Mouse (Mus musculus): ENCODE results near the gene Camk1d. TPM values are rescaled to one million over a fixed set of nuclear protein-coding genes. Genes with fewer than 3 reads are reported as not detected.
A peak's percentile ranks its signal among the peaks of the same experiment; 100 is the strongest.
"Not testable (repeated sequence)": the region's sequence is repeated elsewhere in the genome, so short reads cannot be mapped to it uniquely, and the experiment has no call there.

Camk1d gene
- polyA plus RNA-seq, 1 experiment from 2014 or later, result 2.0 TPM

DNA sequence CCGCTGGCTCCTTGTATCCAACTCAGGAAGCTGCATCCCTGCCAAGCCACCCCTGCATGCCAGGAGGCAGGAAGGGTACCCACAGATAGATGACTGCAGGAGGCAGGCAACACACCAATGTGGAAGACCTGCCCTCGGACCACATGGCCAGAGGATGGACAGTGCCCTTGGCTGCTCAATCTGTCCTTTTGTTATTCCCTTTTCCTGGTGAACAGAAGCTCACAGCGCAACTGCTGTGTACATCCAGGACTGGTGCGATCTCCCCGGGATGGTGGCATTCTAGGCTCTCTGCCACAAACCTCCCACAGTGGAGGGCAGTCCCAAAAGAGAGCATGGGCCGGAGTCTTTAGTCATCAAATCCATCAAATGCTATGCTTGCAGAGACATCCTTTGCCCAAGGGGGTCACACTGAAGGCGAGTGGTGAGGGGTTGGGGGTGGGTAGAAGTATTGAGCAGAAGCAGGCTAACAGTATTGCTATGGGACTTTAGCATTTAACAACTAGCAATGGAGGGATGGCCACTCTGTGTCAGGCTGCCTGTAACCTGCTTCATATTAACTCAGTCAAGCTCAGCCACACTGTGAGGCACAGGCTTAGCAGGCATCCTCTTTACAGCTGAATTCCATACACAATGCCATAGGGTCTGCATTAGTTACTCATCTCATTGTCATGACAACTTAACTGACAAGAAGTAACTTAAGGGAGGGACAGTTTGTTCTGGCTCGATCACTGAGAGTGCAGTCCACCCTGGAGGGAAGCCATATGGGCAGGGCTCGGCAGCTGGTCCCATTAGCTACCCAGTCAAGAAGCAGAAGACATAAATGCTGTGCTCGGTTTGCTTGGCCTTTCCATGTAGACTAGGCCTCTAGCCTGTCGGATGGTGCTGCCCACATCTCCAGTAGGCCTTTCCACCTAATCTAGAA is 106.1 kb downstream of the Camk1d start:
- no peaks in the 10 kb centered on the region for H3K36me3 ChIP-seq (replicated peaks; ENCODE audit: insufficient read depth, low read length)
- H3K9me3 ChIP-seq (ENCODE audit: low read length), result no peaks in the 10 kb centered on the region
- H3K27me3 ChIP-seq (ENCODE audit: insufficient read depth, low read length), result no peaks in the 10 kb centered on the region
- H3K9ac ChIP-seq (replicated peaks), result no peak overlapping the region
- no peak overlapping the region for H3K4me2 ChIP-seq (ENCODE audit: low read depth, low read length)
- no peak overlapping the region for H3K27ac ChIP-seq (ENCODE audit: low read depth)
- TF ChIP-seq CTCF (IDR thresholded peaks at IDR 0.05; ENCODE audit: low read depth) (no peak), EP300 (IDR thresholded peaks at IDR 0.05; ENCODE audit: low read depth) (no peak)
- H3K4me3 ChIP-seq (ENCODE audit: low read depth, low read length), result no peak overlapping the region
- 82% methylated on average over 11 of the region's 11 CpGs for WGBS (ENCODE audit: insufficient replicate concordance)
- no peak for ATAC-seq
- peaks cover 8% of the 10 kb centered on the region; the same call in 1 of the 2 replicates for H3K4me1 ChIP-seq (ENCODE audit: insufficient read depth)
- DNase-seq, result no peak

DNA sequence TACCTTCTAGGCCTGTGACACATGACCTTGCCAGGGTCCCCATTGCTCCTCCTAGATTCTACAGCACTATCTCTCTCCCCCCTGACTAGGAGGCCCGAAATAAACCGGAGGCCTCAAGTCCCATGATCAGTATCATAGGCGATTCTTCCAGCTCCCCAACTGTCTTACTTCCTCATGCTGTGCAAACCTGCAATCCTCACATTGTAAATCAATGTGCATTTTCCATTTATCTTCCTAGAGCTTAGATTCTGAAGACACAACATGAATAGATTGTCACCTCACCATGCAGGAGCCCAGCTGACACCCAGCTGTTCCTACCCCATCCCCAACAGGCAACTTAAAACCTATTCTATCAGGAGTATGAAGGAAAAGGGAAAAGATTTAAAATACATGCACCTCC is 108.5 kb downstream of the Camk1d start:
- H3K4me1 ChIP-seq (ENCODE audit: insufficient read depth), result peaks cover 10% of the 10 kb centered on the region
- no peak overlapping the region for H3K27ac ChIP-seq (ENCODE audit: low read depth)
- no peak overlapping the region for H3K9ac ChIP-seq (replicated peaks)
- no peak overlapping the region for H3K4me2 ChIP-seq (ENCODE audit: low read depth, low read length)
- no peaks in the 10 kb centered on the region for H3K27me3 ChIP-seq (ENCODE audit: insufficient read depth, low read length)
- no peak overlapping the region for H3K4me3 ChIP-seq (ENCODE audit: low read depth, low read length)
- ATAC-seq (no peak), DNase-seq (no peak)
- no peaks in the 10 kb centered on the region for H3K36me3 ChIP-seq (replicated peaks; ENCODE audit: insufficient read depth, low read length)
- WGBS (ENCODE audit: insufficient replicate concordance), result 31% methylated on average over 3 of the region's 3 CpGs
- no peaks in the 10 kb centered on the region for H3K9me3 ChIP-seq (ENCODE audit: low read length)
- TF ChIP-seq EP300 (IDR thresholded peaks at IDR 0.05; ENCODE audit: low read depth) (no peak), CTCF (IDR thresholded peaks at IDR 0.05; ENCODE audit: low read depth) (no peak)

DNA sequence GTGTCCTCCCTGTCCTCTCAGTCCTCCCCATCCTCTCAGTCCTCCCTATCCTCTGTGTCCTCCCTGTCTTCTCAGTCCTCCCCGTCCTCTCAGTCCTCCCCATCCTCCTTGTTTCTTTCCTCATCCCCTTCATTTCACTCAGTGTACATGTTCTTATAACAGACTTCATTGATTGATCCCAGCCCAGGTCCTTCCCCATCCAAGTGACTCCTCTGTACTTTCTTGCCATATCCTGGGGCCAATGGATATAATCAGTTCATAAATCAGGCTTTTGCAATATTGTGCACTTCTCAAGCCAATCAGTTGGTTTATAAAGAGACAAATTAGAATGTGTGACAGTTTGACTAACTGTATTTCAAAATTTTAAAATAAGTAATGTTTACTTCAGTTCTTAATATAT is 112.3 kb downstream of the Camk1d start:
- Histone ChIP-seq H3K36me3 (replicated peaks; ENCODE audit: insufficient read depth, low read length) (no peaks in the 10 kb centered on the region), H3K9ac (replicated peaks) (no peak overlapping the region), H3K27me3 (ENCODE audit: insufficient read depth, low read length) (no peaks in the 10 kb centered on the region), H3K4me2 (ENCODE audit: low read depth, low read length) (no peak overlapping the region), H3K4me1 (ENCODE audit: insufficient read depth) (peaks cover 21% of the 10 kb centered on the region), H3K4me3 (ENCODE audit: low read depth, low read length) (no peak overlapping the region), H3K9me3 (ENCODE audit: low read length) (no peaks in the 10 kb centered on the region), H3K27ac (ENCODE audit: low read depth) (no peak overlapping the region)
- ATAC-seq (no peak), DNase-seq (no peak)
- WGBS (ENCODE audit: insufficient replicate concordance), result 76% methylated on average over 1 of the region's 1 CpGs
- TF ChIP-seq CTCF (IDR thresholded peaks at IDR 0.05; ENCODE audit: low read depth), result no peak
- TF ChIP-seq EP300 (IDR thresholded peaks at IDR 0.05; ENCODE audit: low read depth), result no peak

DNA sequence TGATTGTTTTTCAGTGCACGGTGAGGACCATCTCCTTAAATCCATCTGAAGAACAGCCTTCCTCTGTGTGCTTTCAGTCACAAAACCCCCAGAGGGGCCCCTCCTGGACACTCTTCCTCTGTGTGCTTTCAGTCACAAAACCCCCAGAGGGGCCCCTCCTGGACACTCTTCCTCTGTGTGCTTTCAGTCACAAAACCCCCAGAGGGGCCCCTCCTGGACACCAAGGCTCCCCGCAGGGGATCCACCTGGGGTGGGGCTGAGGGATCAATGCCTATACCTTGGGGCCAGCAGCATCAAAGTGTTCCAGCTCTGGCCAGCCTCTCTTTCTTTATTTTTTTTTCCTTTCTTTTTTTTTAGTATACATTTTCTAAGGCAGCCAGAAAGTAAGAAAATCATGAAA is 113.1 kb downstream of the Camk1d start:
- 6% methylated on average over 2 of the region's 2 CpGs for WGBS (ENCODE audit: insufficient replicate concordance)
- H3K27me3 ChIP-seq (ENCODE audit: insufficient read depth, low read length); H3K9me3 ChIP-seq (ENCODE audit: low read length); H3K4me2 ChIP-seq (ENCODE audit: low read depth, low read length); H3K27ac ChIP-seq (ENCODE audit: low read depth); H3K36me3 ChIP-seq (replicated peaks; ENCODE audit: insufficient read depth, low read length); H3K9ac ChIP-seq (replicated peaks); H3K4me3 ChIP-seq (ENCODE audit: low read depth, low read length); DNase-seq: not testable (repeated sequence)
- H3K4me1 ChIP-seq (ENCODE audit: insufficient read depth), result peaks cover 23% of the 10 kb centered on the region
- peak; percentile 65 for ATAC-seq

DNA sequence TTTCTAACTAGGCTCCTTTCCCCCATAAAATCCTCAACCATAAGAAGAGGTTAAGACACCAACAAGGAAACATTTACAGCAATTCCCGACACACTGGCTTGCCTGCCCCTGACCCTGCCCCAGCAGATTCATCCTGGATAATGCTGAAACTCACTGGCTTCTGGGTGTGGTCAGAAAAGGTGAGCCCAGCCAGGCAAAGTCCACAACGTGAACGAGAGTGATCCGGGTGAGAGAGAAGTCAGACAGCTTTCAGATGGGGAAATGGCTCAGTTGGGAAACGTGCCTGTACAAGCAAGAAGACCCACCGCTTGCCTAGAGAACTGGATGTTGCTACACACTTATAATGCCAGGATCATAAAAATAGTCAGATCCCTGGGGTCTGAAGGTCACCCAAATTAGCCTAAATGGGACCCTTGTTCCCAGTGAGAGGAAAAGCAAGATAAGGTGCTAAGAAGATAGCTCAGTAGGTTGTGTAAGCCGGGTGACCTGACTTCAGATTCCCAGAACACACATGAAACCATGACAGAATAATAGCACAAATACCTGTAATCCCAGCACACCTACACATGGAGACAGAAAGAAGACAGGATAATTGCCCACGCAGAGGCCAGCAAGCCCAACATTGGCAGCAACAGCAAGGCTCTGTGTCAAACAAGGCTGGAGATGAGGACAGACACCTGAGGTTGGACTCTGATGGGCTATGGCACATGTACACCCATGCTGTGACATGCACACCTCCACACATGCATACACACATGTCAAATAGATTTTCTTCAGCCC is 113.9 kb downstream of the Camk1d start:
- H3K9ac ChIP-seq (replicated peaks), result no peak overlapping the region
- TF ChIP-seq EP300 (IDR thresholded peaks at IDR 0.05; ENCODE audit: low read depth) (no peak), CTCF (IDR thresholded peaks at IDR 0.05; ENCODE audit: low read depth) (no peak)
- no peaks in the 10 kb centered on the region for H3K36me3 ChIP-seq (replicated peaks; ENCODE audit: insufficient read depth, low read length)
- H3K4me3 ChIP-seq (ENCODE audit: low read depth, low read length), result no peak overlapping the region
- H3K27ac ChIP-seq (ENCODE audit: low read depth), result 0 out of 2 replicates have a peak overlapping the region, but pooled peaks have one; percentile 24
- H3K9me3 ChIP-seq (ENCODE audit: low read length), result no peaks in the 10 kb centered on the region
- DNase-seq (peak; percentile 49), ATAC-seq (peak; percentile 87)
- H3K4me2 ChIP-seq (ENCODE audit: low read depth, low read length), result no peak overlapping the region
- H3K27me3 ChIP-seq (ENCODE audit: insufficient read depth, low read length), result no peaks in the 10 kb centered on the region
- H3K4me1 ChIP-seq (ENCODE audit: insufficient read depth), result peaks cover 23% of the 10 kb centered on the region
- 34% methylated on average over 8 of the region's 8 CpGs for WGBS (ENCODE audit: insufficient replicate concordance)

DNA sequence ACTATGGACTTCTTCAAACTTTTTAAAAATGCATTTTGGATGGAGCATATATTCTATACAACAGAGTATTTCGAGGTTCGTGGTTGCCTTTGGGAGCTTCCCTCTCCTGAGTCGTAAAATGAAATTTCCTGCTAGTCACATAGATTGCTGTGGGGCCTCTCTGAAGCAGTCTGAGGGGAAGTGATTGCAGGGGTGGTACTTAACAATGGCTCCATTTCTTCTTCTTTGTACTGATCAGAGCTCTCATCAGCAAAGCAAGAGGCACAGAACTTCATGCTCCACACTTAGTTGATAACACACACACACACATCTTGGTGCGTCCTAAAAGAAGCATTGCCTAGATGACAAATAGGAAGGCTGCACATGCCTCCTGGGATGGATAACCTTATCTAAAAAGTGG is 114.6 kb downstream of the Camk1d start:
- H3K9ac ChIP-seq (replicated peaks), result no peak overlapping the region
- no peaks in the 10 kb centered on the region for H3K9me3 ChIP-seq (ENCODE audit: low read length)
- DNase-seq (no peak), ATAC-seq (no peak)
- peaks cover 23% of the 10 kb centered on the region for H3K4me1 ChIP-seq (ENCODE audit: insufficient read depth)
- no peaks in the 10 kb centered on the region for H3K27me3 ChIP-seq (ENCODE audit: insufficient read depth, low read length)
- WGBS (ENCODE audit: insufficient replicate concordance), result 21% methylated on average over 4 of the region's 4 CpGs
- TF ChIP-seq CTCF (IDR thresholded peaks at IDR 0.05; ENCODE audit: low read depth) (no peak), EP300 (IDR thresholded peaks at IDR 0.05; ENCODE audit: low read depth) (no peak)
- no peak overlapping the region for H3K4me3 ChIP-seq (ENCODE audit: low read depth, low read length)
- H3K36me3 ChIP-seq (replicated peaks; ENCODE audit: insufficient read depth, low read length), result no peaks in the 10 kb centered on the region
- H3K27ac ChIP-seq (ENCODE audit: low read depth), result 0 out of 2 replicates have a peak overlapping the region, but pooled peaks have one; percentile 24
- no peak overlapping the region for H3K4me2 ChIP-seq (ENCODE audit: low read depth, low read length)
